Mouse (Mus musculus) kidney, postnatal 10 days (tissue): Measurements from ENCODE around the gene Wipf2.
"Not testable (repeated sequence)": the region's sequence is repeated elsewhere in the genome, so short reads cannot be mapped to it uniquely, and the experiment has no call there.

Source experiments
- DNase-seq: peaks from one replicate; pipeline ENCODE4 v3.0.0; 2021; ENCODE audit warnings: mixed read lengths

Wipf2 gene

DNA sequence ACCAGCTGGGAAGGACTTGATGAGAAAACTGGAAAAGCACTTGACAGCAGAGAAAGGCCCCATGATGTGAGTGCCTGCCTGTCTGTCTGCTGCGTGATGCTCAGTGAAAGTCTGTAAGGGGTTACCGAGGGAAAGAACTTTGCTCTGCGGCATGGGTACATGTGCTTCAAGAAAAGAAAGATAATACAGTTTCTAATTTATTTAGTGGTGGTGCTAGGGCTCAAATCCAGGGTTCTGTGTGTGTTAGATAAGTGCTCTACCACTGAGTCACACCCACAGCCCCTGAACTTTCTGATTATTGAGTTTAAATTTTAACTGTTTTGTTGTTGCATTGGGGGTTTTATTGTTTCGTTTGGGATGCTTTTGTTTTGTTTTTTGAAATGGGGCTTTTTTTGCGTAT lies 48.1 kb downstream of the Wipf2 start:
- no peak for DNase-seq

DNA sequence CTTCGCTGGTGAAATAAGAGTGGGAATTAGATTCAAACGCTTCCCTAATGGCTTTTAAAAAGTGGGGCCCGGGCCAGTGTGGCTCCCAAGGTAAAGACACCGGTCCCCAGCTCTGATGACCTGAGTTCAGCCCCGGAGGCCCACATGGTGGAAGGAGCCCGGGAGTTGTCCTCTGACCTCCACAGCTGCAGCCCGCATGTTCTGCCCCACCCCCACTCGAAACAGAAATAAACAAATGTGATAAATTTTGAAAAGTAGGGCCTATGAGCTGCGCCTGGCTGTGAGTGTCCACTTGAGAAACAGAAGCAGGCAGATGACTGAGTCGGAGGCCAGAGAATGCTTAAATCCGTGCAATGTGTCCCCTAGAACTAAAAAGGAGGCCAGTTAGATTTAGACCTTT lies 50.8 kb downstream of the Wipf2 start:
- peak; percentile 59 for DNase-seq

DNA sequence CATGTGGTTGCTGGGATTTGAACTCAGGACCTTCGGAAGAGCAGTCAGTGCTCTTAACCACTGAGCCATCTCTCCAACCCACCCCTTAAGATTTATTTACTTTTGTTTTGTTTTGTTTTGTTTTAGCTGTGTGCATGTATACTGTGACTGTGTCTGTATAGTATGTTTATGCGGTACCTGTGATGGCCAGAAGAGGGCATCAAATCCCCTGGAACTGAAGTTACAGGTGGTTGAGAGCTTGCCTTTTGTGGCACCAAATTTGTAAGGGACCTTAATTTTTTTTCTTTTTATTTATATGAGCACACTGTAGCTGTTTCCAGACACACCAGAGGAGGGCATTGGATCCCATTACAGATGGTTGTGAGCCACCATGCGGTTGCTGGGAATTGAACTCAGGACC lies 52.9 kb downstream of the Wipf2 start:
- DNase-seq, result not testable (repeated sequence)

DNA sequence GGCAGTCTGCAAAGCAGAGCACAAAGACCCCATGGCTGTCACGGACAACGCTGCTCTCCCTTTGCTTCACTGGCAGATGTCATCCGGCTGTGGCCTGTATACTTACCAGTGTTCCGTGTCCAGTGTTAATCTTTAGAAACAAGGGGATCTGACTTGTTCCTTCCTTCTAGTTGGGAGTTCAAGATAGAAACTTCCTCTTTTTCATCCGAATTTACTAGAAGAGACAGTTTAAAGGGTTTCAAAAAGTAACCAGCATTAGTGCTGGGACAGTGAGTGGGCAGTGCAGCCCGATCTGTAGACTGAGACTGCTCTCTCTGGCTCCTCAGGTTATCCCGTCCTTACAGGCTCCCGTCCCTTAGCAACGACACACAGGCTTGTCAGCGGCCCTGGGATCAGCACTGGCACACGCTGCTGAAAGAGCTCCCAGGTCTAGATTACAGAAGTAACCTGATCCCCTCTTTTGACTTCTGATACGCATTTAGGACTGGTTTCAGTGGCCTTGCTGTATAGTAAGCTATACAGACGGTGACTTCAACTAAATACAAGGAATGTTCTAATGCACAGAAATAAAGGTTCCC lies 54.1 kb downstream of the Wipf2 start:
- DNase-seq, result no peak

DNA sequence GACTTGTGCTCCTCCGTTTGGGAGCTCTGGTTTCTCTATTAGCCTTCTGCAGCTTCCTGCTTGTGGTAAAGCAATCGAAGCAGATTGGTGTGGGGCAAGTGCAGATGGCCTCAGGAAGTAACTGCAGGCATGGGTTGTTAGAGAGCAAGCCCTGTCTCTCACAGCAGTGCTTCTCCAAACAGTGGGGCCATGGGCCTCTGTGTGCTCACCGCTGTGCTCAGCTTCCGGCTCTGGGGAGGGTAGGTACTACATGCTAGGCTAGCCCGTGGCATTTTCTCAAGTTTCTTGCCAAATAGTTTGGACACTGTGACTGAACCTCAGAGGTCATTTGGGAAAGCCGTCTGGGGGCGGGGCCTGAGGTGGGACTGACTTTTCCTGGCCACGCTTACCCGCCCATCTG lies 54.8 kb downstream of the Wipf2 start:
- no peak for DNase-seq

DNA sequence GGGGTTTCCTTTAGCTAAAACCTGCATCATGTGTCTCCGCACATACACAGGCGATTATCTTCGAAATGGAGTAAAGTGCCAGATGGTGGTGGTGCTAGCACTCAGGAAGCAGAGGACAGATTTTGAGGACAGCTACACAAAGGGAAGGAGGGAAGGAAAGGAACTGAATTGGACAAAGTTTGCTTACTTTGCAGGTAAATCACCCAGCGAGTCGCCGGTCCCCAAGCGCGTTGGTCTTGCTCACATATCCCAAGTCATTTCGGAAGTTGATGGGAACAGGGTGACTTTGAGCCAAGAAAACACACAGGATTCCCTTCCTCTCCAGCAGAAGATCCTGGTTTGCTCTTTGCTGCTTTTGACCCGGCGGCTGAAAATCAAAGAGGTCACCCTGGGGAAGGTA lies 55.6 kb downstream of the Wipf2 start:
- DNase-seq, result no peak

DNA sequence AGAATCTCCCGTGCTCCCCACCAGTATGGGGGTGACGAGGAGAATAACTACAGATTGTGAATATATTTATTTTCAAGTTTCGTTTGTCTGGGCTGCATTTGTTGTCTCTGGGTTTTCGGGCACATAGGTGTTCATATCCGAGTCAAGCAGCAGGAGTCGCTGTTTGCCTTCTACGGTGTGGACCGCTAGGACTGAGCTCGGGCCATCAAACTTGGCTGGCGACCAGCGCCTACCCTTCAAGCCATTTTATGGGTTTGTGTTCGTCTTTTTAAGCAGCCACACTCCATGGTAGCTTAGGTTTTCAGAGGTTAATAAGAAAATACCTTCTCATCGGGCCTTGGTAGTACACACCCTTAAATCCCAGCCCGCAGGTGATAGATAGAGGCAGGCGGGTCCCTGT lies 58.4 kb downstream of the Wipf2 start:
- peak; percentile 87 for DNase-seq

DNA sequence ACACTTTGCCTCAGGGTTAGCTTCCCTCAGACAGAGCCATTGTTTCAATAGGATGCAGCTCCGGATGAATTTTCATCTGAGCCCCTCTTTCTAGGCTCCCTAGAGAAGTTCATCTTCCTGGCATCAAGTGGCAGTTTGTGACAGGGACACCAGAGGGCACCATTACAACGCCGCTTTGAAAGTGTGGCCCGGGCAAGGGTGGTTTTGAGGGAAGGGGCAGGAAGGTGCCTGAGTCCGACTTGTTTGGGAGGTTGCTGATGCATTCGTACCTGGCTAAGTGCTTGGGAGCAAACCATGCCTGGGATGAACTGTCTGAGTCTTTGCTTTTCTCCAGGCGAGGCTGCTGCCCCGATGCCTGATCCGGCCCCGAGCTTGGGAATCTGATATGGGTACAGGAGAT lies 58.9 kb downstream of the Wipf2 start:
- peak; percentile 84 for DNase-seq

DNA sequence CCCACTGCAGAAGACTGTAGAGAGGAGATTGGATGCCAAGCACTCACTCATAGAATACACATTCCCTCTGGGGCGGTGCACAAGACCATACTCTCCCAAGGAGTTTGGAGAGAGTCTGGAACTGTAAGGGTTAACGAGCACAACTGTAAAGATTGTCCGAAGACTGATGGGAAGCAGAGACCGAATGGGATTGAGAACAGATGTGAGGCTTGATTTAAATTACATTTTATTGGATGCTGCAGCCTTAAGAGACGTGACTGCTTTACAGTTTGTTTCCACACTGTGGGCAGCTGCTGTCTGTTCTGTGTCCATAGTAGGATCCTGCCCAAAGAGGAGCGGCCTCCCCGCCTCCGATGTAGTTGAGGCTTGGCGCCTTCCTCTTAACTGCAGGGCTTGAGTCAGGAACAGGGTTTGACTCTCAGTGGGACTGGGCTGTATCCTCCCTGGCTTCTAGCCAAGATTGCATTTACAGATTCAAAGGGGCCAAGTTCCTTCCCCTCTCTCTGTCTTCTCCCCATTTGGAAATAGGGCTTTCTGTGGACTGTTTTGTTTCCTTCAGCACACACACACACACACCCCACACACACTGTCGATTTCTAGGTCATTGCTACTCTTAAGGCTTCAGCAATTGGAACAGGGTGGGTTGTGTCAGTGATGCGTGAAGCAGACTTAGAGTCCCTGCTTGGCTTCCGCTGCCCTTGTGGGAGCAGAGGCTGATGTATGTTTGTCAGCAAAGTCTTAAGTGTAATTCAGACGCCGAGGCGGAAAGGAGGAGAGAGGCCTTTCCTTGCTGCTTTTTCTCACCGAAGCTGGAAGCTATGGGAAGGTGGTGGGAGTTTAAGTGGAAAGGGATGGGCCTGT lies 59.6 kb downstream of the Wipf2 start:
- peak; percentile 70 for DNase-seq

DNA sequence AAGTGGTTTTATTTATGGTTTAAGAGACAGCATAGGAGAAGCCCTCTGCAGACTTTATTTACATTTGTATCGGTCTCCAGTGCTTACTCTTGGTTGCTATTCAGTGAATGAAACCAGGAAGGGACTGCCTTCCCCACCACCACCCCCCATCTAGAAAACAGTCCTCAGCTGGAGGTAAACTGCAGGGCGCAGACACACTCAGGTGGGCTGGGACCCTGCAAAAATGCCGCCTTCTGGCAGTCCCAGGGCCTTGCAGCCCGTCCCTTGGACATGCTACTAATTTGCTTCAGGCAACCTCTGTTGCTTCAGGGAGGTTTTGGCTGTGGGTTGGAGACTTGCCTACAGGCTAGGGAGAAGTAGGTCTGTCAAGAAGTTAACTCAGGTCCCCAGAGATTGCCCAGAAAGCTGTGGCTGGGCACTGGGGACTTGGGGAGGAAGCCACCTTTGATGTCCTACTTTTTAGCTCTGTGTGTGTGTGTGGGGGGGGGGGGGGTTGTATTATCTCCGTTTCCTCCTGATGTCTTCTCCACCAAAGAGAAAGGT lies 61.3 kb downstream of the Wipf2 start:
- no peak for DNase-seq

DNA sequence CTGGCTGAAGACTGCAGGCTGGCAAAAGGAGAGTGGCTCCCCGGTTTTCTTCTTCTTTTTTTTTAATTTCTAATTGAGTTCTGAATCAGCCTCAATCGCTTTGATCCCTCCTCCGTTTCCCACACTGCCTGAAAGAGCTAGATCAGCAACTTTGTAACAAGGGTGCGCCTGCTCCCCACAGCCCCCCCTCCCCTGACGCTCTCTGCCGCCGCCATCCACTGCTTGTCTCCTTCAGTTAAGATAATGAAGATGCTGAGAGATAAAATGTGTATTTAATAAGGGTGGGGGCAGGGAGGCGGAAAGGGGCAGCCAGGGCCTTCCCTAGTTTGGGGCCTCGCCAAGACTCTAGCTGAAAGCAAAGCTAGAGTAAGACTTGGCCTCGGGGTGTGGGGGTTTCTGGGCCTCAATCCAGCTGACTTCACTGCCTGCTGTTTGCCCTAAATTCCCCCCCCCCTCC lies 61.9 kb downstream of the Wipf2 start:
- peak; percentile 86 for DNase-seq

DNA sequence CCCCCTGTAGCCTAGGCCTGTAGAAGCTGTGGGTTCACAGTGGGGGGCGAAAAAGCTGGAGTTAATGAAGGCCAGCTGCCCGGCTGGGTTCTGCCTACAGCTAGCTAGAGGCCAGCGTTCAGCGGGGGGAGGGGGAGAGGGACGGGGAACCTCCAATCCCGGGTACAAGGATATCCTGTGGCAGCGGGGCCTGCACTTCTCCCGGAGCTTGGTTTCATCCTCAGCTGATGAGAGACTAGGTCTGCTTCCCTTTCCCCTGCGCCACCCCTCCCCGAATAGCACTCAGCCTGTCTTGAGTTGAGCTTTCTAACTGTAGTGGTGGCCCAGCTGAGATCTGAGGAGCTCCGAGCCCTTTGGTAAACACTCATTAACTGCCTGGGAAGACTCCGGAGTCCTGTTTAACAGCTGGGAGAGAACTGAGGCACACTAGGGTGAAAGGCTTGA lies 62.5 kb downstream of the Wipf2 start:
- peak; percentile 85 for DNase-seq

DNA sequence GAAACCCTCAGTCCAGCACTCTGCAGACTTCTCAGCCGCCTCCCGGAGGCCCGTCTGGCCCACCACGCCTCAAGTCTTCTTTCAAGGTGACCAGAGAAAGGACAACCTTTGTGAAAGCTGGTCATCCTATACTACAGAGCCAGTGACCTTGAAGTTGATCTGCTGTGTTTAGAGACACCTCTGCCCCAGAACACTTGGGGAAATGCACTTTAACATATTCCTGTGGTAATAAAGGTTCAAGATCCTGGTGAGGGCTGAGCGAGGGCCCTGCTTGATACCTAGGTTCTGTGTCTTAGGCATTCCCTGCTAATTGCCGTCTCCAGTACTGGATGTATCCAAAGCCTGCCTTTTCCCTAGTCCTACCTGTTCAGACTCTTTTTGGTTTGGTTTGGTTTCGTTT lies 63.1 kb downstream of the Wipf2 start:
- DNase-seq, result no peak

DNA sequence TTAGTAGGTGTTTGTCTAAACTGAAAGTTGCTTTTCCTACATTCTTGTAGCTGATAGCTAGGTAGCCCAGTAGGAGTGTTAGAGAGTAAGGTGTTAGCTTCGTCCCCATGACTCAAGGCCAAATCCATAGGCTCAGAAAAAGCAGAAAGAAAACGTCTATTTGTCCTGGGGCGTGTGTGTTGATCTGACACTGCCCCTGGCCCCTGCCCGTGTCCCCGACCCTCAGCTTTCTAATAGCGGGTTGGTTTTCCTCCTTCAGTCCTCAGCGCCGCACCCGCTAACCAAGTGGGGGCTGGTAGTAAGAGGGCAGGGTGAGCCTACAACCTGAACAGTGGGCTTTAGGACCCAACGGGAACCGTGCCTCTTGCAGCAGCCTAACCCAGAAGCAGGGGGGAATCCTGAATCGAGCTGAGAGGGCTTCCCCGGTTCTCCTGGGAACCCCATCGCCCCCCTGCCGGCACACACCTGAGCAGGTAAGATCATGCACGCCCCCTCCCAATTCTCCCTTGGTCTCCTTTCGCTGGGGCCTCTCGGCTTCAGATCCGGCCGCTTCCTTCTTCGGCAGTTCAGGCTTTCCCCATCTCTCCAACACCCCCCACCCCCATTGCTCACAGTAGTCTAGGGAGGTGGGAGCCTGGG lies 64.1 kb downstream of the Wipf2 start, which contains the start of gene Rara:
Gene Rara (plus strand): TSS at position 381 of the 639 bp plus-strand sequence.
- peak; percentile 61 for DNase-seq

DNA sequence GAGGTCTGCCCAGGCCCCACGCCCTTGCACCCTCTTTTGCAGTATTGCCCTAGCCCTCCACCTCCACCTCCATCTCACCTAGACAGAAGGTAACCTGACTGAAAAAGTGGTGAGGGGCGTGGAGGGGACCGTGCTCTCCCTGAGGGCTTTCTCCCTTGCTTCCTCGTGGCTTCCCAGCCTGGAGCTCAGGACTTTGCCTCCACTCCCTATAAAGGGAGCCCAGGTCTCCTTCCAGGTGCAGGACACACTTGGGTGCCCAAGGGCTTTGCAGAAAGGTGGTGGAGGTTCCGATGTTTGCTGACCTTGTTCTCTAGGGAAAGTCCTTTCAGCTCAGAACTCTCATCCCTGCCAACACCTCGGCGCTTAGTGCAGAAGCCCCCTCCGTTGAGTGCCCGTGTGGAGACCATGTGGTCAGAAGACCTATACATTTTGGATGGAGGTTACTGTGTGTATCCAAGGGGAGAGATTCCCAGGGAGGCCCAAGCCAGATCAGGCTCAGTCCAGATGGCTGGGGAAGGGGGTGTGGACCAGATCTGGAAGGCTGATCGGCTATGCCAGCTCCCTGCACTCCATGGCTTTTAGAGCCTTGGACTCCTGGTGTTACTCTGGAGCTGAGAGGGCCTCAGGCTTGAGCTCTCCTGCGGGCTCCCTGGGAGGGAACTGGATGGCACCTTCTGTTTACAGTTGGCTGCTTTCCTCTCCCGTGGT lies 64.9 kb downstream of the Wipf2 start:
- DNase-seq, result peak; percentile 49

DNA sequence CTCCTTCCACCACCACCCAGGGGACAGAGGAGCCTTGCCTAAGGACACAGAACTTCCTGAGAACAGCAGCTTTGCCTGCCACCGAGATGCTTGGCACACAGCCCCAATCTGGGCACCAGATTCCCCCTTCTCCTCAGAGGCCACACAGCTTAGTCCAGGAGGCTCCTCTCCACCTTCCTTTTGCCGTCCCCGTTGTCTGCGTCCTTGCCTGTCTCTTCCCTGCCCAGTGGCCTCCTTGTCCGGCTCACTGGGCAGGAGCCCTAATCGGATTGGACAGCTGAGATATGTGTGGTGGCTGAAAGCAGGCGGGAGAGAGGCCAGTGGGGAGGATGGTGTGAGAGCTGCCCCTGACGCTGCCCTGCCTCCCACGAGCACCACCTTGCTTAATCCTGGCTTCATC lies 66.1 kb downstream of the Wipf2 start:
- DNase-seq, result peak; percentile 47

DNA sequence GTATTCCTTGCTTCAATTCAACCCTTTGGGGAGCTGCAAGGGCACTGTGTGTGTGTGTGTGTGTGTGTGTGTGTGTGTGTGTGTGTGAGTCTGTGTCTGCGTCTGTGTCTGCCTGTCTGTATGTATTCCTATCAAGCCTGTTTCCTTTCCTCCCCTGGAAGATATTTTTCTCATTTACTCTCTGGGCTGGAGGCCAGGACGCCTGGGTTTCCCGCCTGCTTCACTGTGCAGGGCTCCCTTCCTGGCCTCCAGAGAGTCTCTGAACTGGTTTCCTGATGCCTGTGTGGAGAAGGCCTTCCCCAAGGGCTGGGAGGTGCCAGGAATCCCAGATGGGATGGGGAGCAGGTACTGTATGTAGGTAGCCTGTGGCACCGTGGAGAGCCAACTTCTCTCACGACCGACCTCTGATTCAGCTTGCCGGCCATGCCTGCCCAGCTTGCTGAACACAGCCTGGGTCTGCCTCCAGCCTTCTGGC lies 66.7 kb downstream of the Wipf2 start:
- DNase-seq, result peak; percentile 67

DNA sequence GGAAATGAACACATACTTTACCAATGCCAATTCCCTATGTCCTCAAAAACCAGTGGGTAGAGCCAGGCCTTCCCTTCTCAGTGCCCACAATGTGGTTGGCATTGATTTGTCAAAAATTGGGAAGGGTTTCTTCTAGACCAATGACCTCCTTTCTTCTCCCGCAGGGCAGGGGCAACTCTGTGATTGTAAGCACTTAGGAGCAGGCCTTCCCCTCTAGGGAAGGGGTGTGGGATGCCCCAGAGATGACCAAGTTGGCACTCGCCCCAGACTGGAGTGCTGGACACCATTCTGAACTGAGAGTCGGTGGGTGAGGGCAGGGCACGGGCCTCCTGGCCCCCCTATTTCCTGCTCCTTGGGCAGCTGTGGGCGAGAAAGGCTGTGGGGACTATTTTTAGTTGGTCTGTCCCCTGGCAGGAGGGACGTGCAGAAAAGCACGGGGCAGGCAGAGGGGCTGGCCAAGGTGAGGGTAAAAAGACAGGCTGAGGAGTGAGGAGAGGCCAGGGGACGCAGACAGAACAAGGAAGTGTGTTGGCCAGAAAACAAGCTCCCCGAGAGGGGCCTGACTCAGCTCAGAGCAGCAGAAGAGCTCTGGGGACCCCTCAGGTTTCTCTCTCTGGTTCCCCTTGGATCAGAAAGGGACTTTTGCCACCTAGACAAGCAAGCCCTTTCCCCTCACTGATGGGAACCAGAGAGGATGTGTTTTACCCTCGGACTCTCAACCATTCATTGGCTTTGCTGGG lies 67.5 kb downstream of the Wipf2 start:
- DNase-seq, result peak; percentile 63

DNA sequence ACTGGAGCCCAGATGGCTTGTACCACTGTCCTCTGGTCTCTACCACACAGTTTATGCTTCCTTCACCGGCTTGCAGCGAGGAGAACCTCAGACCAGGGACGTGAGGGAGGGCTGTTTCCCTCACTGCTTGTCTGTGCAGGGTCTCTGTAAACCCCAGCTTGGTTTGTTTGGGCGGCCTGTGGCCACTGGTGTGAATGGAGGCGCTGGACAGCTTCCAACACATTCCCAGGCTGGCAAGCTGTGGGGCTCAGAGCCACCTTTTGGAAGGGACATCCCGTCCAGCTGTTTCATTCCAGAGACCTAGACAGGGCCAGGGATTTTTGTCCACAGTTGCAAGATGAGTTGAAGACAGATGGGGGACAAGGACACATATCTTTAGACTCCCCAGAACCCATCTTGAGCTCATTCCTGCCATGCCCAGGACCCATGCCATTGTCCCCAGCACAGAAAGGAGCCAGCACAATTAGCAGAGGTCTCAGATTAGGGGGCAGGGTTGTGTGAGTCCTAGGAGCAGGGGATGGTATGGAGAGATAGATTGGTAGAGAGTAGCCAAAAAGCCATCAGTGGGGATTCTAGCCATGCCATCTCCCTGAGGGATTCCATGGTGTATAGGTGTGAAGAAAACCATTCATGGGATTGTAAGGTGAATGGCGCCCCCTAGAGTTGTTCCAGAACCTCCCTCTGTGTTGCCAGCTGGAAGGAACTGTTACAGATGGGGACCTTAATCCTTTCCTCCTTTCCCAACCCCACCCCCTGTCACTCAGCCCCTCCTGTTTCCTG lies 68.3 kb downstream of the Wipf2 start:
- peak; percentile 65 for DNase-seq

DNA sequence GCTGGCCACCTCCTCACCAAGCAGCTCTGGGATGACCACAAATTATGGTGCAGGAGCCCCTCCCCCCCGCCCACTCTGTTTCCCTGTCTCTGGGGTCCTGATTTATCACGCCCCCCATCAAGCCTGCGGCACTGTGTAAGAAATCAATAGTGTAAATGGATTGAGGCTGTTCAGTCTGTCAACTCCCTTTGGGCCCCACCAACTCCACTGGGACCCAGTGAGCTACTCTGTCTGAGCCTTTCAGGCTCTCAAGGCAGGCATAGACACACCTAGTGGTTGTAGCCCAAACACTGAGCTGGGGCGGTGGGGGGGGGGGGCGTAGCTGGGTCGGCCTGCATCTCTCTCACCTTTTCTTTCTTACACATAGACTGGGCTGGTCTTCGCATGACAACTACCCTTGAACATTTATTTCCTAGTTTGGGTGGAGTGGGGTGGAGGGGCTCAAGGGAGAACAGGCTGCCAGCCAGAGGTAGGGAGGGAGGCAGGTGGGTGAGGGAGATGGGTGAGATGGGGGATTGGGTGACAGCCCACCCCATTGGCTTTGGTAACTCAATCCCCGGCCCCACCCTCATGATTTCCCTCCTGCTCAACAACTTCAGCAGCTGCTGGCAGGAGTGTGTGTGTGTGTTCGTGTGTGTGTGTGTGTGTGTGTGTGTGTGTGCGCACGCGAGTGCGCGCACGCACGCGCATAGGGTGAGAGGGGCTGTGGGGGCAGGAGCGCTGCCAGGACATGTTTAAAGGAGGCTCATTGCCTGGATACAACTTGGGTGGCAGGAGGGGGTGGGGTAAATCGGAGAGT lies 69.1 kb downstream of the Wipf2 start:
- DNase-seq, result peak; percentile 62
